Mouse (Mus musculus) olfactory bulb, adult 2 months (tissue): ENCODE measurements around the gene Osbp.

ENCODE experiments used
- CTCF ChIP-seq: fragments of 200-500 bp; IDR thresholded peaks from 2 replicates; pipeline ENCODE4 v1.5.1; 2012; ENCODE audit warnings: low read depth, mild to moderate bottlenecking, low read length, moderate library complexity; ENCODE audit not compliant: insufficient read depth
- POLR2A ChIP-seq: fragments of 200-500 bp; IDR thresholded peaks from 2 replicates; pipeline ENCODE4 v1.6.1; 2012; ENCODE audit warnings: mild to moderate bottlenecking, low read depth, low read length, moderate library complexity; ENCODE audit not compliant: insufficient read depth

DNA sequence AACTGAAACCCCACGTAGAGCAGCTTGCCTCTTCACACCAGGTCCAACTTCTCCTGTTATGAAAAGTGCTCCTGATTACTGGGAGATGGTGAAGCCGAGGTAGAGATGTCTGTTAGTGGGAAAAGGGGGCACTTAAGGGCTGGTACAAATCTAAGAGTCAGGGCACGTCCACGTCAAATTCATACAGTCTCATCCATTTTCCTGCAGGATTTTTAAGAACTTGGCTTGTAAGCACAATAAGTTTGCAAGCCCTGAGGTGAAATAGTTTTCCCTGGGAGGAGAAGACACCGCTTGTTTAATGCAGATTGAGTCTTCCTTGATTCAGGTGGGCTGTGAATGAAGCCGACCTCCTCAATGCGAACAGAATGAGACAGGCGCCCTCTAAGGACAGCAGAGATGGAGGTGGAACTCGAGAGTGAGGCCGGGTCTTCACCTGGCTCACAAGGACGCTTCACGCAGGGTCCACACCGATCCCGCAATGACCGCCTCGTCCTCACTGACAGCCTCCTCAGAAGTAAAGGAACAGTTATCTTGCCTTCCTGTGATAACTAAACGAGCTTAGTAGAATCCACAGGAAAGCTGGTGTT, 40.7 kb downstream of the Osbp start:
- TF ChIP-seq CTCF (no peak), POLR2A (no peak)
